Mouse (Mus musculus) brain, embryonic 14.5 days (tissue): Measurements from ENCODE around the gene Chsy1.

Source experiments
- CTCF ChIP-seq: fragments of 200-500 bp; IDR thresholded peaks from 2 replicates; pipeline ENCODE4 v1.5.1; 2012; ENCODE audit warnings: inconsistent platforms, mild to moderate bottlenecking, moderate library complexity, borderline replicate concordance; ENCODE audit not compliant: insufficient read depth, insufficient read length; ENCODE audit errors: extremely low read depth
- POLR2A ChIP-seq: fragments of 200-500 bp; IDR thresholded peaks from 2 replicates; pipeline ENCODE4 v1.6.1; 2012; ENCODE audit warnings: mild to moderate bottlenecking, inconsistent platforms, borderline replicate concordance; ENCODE audit not compliant: poor library complexity, insufficient read depth, insufficient read length, severe bottlenecking; ENCODE audit errors: extremely low read depth

GRCm38 (mm10) chr7:66185370-66185769 is 76.1 kb downstream of the Chsy1 start:
- TF ChIP-seq POLR2A (no peak), CTCF (no peak)
